Mouse (Mus musculus): Measurements from ENCODE around the gene Psd.

Psd gene

DNA sequence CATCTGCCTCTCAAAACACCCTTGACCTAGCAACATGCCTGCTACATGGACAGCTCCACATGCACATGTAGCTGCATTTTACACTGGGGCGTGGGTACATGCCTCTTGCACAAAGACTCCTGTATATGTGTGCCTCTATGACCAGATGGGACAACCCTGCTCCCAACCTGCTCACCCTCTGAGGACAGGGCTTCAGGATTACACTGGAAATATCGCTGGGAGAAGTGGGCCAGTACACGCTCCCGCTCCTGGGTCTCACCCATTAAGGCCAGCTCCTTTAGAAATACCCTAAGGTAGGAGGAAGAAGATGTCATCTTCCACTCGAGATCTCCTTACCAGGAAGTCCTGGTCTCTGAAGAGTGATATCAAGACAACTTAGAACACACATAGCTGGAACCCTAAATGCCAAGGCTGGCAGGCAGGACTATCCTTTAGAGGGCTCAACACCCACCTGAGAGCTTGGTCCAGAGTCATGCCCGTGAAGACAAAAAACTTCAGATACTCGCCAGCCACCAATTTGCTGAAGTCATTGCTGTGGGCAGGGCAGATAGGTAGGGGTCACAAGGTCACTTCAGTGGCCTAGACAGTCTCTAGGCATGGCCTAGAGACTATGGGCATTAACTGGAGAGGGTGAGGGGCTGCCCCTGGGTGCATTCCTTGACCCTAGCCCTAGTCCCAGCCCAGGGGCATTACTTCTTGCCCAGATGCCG lies 6.7 kb downstream of the Psd start:
- DNase-seq (ENCODE audit: low spot score), result no peak

DNA sequence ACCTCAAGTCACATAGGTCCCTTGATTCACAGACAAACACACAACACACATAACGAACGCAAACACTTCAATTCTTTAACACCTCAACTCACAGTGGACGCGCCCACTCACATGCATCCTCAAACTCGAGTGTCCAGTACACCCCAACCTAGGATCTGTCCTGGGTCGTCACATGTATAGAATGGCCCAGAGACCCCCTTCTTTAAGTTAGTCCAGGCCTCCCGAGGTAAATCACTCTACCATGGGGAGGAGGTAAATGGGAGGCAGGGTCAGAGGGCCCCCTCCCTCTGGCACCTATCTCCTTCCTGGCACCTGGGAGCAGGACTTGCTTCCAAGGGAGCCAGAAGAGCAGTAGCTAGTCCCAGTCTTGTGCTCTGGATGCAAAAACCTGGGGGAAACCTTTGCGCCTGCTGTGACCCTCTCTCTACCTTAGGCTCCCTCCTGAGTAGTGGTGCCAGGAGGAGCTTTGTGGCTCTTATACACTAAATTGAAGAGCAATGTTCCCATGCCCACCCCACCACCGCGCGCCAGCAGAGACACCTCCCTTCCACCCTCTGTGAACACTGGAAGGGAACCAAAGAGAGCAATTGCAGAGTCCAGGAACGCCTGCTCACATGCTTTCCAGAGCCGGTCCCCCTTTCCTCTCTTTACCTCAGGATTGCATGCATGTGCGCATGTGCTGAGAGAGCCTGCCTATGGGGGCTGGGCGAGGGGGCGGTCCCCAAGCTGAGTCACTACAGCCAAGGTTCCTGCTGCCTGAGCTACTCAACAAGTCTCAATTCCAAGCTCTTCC lies 8.2 kb downstream of the Psd start:
- no peak for DNase-seq (ENCODE audit: low spot score)

DNA sequence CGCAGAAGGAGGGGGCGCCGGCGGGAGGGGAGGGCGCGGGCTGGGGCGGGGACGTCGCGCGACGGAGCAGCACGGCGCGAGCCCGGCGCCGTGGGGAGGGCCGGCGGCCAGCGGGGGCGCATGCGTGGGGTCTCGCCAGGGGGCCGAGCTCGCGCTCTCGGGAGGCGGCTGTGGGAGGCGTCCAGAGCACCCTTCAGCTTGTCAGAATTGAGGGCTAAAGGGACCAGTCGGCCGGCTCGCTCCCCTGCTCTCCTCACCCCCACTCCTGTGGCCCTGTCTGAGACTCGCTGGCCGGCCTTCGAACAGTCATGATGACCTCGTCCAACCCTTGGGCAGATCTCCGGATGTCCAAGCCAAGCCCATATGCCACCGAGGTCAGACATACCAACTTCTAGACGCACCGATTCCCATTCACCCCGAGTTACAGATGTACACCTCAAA lies 8.9 kb downstream of the Psd start:
- no peak for DNase-seq (ENCODE audit: low spot score)

DNA sequence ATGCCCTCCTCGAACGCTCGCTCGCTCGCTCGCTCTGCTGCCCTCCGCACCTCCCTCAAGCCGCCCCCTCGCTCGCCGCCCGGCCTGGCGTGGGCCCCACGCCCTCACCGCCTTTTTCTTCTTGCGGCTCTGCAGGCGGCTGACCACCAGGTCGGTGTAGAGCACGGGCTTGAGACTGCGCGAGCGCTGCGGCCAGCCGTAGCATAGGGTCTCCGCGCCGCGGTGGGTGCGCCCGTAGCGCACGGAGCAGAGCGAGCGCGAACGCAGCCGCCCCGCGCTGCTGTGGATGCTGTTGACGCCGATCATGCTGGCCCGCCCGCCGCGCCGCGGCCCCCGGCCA lies 9.4 kb downstream of the Psd start:
- no peak for DNase-seq (ENCODE audit: low spot score)

DNA sequence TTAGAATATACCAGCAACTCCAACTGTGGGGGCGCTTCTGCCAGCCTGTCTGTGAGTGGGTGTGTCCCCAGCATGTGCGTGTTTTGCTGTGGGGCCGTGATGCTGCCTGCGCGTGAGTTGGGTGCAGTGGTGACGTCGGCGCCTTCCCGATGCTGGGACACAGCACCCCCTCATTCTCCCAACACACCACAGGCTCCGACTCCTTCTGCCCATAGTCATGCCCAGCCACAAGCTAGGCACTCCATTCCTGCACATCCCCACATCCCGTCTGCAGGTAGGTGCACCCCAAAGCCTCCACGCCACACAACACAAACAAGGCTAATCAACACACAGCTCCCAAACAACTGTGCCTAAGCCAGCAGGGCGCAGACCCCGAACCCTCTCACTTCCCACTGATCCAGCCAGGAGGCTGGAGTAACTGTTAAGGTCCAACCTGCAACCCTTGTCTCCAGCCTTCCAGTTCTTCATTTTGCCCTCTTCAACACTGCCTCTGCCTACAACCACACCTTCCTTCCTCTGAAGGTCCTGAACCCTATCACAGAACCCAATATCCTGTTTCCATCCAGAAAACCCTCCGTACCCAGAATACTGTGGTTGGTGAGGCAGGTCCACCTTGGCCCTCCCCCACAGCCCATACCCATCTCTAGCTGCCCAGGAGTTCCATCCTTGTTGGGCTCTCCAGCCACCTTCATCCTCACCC lies 10.0 kb downstream of the Psd start:
- DNase-seq (ENCODE audit: low spot score), result no peak

DNA sequence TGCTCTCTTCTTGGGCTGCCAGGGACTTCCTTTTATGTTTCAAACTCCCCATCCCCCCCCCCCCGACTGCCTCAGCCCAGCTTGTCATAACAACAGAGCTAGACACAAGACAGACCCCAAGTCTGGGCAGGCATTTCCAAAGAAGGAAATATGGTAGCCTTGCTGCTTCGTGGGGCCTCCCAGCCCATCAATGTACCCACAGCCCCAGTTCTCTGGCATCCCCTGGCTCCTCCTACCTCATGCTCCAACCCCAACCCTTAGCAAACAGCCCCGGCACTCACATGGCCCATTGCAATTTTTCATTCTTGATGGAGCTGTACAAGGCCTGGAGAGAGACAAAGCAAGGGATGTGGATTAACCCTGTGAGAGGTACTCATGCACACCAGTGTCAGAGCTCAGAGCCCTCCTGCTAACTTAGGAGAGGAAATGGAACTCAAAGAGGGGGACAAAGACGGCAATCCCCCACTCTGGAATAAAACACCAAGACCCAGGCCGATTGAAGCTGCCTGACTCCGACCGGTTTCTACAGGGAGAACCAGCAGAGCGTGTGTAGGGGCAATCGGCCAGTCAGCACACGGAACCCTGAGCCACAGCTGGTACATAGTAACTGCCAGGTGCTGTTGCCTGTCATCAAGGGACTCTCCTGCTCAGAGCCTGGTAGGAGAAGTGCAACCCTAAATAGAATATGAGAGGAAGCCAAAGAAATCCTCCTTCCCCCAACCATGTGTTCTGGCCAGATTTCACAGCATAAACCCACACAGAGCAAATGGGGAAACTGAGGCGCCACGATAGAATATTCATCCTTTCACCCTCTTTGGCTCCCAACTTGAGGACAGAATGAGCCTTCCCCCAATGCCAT lies 11.0 kb downstream of the Psd start:
- DNase-seq (ENCODE audit: low spot score), result no peak

DNA sequence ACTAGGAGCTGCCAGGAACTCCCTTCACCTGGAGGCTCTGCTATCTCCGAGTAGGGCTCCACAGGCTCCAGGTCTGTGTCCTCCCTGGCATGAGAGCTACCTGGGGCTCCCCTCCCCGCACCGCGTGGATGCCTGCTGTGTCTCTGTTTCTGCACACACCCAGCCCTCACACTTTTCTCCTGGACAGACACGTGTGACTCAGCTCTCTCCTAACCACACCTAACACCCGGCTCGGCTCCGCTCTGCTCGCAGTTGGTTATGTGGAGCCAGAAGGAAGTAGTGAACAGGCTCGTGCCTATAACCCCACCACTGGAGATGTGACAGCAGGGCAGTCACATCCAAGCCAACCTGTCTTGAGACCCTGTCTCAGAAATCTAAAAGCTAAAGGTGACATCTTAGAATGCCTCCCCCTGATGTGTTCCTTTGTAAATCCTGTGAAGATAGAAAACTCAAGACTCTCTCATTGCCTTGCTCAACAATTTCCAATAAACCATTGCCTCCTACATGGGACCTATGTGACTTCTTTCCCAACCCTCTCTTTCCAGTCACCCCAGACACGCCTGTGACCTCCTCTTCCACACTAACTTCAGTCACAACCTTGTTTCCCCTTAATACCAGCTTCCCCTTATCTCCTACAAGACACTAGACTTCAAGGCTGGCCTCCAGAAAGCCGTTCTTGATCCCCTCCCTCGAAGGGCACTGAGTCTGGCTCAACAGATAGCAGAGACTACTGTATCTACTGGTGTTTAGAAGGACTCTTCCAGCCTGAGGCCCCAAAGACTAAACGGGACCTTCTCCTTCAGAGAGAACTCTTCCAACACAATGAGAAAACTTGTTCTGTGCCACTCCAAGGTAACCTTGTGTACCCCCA lies 11.8 kb downstream of the Psd start:
- no peak for DNase-seq (ENCODE audit: low spot score)

DNA sequence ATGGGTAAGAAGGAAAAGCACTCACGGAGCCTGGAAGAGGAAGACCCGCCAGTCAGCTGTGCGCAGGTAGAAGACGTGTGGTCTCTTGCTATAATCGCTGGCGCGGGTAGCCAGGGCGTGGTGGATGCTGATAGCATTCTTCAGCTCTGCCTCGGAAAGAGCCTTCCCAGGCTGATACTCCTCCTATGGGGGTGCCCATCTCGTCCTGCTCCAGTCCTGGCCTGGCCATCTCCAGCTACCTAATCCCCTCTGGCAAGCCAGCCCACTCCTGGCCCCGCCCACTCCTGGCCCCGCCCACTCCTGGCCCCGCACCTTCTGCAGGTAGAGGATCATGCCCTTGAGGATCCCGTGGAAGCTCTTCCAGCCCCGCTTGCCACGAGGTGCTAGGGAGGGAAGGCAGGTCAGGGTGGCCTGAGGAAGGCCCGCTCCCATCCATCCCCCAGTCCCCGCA lies 12.8 kb downstream of the Psd start:
- DNase-seq (ENCODE audit: low spot score), result no peak

DNA sequence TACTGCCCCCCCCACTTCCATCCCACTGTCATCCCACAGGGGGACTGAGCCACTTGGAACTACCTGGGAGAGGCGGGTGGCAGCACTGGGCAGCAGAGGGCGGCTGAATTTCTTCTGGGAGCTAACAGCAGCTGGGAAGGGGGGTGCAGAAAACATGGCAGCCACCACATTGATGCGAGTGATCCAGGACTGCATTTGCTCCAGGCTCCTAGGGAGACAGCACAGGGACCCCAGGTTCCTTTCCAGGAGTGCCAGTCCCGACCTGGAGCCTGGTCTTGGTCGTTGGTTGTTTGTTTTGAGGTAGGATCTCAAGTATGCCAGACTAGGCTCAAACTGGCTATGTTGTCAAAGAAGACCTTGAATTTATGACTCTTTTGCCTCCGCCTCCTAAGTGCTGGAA lies 13.4 kb downstream of the Psd start:
- DNase-seq (ENCODE audit: low spot score), result no peak

DNA sequence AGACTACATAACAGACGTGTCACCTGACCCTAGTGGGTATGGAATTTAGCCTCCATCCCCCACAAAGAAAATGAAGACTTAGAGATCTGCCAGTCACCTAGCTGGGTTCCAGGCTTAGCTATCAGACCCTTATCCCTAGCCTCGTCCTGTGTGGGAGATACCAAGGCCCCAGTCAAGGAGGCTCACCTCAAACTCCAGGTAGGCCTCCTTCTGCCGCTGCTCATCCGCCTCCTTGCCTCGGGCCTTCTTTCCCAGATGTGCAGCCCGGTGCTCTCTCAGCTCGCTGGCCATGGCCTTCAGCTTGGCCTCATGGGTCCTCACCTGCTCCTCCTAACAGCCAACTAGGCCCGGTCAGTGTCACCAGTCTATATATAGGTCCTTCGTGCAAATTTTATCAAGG lies 13.8 kb downstream of the Psd start:
- no peak for DNase-seq (ENCODE audit: low spot score)

DNA sequence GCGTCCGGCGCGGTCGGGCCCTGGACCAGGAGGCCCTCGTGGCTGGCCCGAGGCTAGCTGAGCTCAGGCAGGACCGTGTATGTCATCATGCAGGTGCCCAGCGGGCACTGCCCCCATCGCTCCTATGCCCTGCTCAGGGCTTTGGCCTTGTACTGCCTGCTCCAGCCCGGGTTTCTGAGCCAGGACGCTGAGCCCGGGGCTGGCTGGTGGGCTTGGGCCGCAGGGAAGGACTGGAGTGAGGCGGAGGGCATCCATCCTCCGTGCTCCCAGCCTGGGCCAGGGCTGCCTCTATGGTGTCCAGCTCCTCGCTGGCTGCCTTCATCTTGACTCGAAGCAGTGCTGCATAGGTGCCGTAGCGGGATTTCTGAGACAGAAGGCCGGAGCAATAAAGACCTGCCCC lies 14.4 kb downstream of the Psd start:
- DNase-seq (ENCODE audit: low spot score), result no peak

DNA sequence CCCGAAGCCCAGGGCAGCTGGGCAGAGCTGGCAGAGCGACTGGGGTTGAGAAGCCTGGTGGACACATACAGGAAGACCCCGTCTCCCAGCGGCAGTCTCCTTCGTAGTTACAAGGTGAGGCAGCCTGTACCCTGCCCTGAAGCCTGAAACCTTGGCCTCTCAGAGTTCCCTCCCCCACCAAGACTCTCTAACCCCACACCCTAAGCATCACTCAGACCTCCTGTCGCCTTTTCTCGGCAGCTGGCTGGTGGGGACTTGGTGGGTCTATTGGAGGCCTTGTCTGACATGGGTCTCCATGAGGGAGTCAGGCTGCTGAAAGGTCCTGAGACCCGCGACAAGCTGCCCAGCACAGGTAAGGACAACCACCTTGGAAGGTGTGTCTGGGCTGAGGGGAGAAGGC lies 15.6 kb downstream of the Psd start:
- DNase-seq (ENCODE audit: low spot score), result no peak

DNA sequence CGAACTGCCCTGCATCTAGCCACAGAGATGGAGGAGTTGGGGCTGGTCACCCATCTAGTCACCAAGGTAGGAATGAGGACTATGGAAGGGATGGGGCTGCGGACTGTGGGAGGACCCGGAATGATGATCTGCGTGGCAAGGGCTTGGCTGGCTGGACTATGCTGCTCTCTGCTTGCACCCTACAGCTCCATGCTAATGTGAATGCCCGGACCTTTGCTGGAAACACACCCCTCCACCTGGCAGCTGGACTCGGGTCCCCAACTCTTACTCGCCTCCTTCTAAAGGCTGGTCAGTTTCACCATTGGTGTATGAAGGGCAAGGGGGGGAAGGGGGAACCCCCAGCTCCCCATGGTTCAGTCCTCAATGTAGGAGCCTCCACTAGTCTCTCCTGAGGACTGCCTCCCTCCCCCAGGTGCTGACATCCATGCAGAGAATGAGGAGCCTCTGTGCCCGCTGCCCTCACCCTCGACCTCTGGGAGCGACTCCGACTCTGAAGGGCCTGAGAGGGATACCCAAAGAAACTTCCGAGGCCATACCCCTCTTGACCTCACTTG lies 16.6 kb downstream of the Psd start:
- no peak for DNase-seq (ENCODE audit: low spot score)

DNA sequence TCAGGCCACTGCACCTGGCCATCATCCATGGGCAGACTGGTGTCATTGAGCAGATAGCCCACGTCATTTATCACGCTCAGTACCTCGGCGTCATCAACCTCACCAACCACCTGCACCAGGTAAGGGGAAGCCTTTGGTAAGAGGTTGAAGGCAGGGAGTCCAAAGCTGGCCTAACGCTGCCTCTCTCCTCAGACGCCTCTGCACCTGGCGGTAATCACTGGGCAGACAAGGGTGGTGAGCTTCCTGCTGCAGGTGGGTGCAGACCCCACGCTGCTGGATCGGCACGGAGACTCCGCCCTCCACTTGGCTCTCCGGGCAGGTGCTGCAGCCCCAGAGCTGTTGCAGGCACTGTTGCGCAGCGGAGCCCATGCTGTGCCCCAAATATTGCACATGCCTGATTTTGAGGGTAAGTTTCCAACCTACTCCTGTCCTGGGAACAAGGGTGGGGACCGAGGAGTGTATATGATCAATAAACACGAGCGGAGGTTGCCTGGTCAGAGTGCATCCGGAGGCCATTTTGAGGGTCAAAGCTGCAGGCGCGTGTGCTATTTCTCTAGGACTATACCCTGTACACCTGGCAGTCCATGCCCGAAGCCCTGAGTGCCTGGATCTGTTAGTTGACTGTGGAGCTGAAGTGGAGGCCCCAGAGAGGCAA lies 17.2 kb downstream of the Psd start:
- DNase-seq (ENCODE audit: low spot score), result no peak

DNA sequence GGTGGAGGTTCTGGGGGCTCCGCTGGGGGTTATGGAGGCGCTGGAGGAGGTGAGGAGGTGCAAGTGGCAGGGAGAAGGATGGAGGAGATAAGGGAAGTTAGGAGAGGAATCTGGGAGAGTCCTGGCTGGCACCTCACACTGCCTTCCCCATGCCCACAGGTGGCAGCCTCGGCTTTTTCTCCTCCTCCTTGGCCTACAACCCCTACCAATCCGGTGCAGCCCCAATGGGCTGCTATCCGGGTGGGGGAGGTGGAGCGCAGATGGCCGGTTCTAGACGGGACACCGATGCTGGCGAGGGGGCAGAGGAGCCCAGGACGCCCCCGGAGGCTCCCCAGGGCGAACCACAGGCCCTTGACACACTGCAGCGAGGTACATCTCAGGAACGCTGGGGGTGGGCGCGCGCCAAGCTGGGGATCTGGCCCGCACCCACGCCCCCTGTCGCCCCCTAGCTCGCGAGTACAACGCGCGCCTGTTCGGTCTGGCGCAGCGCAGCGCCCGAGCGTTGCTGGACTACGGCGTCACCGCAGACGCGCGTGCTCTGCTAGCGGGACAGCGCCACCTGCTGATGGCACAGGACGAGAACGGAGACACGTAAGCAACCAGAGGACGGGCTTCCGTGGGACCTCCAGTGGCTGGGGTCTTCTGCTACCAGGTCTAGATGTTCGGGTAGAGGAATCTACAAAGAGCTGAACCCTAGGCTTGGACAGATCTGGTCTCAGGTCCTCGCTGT lies 18.1 kb downstream of the Psd start:
- no peak for DNase-seq (ENCODE audit: low spot score)

DNA sequence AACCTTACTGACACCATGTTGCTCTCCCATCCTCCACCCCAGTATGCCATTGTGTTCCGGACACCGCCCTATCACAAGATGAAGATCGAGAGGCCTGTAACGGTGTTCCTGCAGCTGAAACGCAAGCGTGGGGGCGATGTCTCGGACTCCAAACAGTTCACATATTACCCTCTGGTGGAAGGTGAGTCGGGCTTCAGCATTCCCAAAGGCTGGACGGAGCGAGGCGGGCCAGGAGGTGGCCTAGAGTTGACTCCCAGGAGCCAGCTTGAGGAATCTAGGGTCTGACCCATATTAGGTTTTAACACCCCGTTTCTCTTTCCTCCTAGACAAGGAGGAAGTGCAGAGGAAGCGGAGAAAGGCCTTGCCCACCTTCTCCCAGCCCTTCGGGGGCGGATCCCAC lies 18.7 kb downstream of the Psd start:
- DNase-seq (ENCODE audit: low spot score), result no peak

DNA sequence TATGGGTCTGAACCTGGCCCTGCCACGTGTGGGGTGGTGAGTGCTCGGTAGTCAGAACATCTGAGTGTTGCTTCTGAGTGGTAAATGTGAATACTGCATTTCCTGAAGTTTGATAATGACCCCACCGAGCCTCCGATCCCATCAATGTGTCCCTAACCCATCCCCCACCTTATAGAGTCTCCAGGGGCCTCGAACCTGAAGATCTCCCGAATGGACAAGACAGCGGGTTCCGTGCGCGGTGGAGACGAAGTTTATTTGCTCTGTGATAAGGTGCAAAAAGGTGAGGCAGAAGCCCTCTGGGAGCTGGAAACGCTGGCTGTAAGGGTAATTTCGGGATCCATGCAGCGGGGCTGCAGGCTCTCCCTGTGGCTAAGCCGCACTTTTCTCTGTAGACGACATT lies 19.2 kb downstream of the Psd start:
- no peak for DNase-seq (ENCODE audit: low spot score)

DNA sequence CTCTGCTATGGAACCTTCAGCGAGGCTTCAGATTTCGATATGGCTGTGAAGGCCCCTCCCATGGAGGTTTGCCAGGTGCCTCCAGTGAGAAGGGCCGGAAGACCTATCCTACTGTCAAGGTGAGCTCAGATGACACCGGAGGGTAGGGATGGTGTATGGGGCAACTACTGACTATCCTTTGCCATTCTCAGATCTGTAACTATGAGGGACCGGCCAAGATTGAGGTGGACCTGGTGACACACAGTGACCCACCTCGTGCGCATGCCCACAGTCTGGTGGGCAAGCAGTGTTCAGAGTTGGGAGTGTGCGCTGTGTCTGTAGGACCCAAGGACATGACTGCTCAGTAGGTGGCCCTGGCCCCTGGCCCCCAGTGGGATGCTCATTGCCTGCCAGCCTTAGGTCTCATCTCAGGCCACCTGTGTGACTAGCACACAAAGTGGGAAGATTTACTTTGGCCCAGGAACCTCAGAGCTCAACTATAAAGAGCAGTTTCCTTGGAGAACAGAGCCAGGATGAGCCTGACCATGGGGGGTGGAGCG lies 20.1 kb downstream of the Psd start:
- DNase-seq (ENCODE audit: low spot score), result no peak

DNA sequence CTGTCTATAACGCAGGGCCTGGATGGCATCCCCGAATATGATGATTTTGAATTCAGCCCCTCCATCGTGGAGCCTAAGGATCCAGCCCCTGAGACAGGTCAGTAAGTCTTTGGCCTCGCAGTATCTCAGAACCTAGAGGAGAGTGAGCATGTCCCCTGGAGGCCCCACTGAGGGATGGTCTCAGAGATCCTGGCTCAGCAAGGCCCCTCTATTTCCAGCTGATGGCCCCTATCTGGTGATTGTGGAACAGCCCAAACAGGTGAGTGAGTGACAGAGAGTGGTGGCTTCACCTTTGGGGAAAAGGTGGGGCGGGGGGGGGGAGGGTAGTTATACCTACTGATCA lies 20.7 kb downstream of the Psd start:
- no peak for DNase-seq (ENCODE audit: low spot score)

Measured in layer of hippocampus, adult 9-10 months (tissue).